Mouse (Mus musculus): Measurements from ENCODE around the gene Vrk1. TPM values are rescaled to one million over a fixed set of nuclear protein-coding genes. Genes with fewer than 3 reads are reported as not detected.

The Vrk1 gene
- polyA plus RNA-seq, 1 experiment: 22.8 TPM

GRCm38 (mm10) chr12:106027372-106027771 is 17.3 kb downstream of the Vrk1 start:
- H3K4me3 ChIP-seq (ENCODE audit: insufficient read depth, poor library complexity, severe bottlenecking): no peak overlapping the region
- peaks cover 79% of the 10 kb centered on the region for H3K79me3 ChIP-seq (ENCODE audit: low read depth)
- peaks cover 97% of the 10 kb centered on the region for H3K79me2 ChIP-seq (ENCODE audit: control insufficient read depth, insufficient read depth)
- no peak for TF ChIP-seq USF1 (IDR thresholded peaks at IDR 0.05; ENCODE audit: low read depth)
- no peak for TF ChIP-seq CEBPB (IDR thresholded peaks at IDR 0.05; ENCODE audit: low read depth)
- TF ChIP-seq MYOG (IDR thresholded peaks at IDR 0.05; ENCODE audit: control insufficient read depth, extremely low read depth, insufficient read length): no peak
- TF ChIP-seq MYOD1 (IDR thresholded peaks at IDR 0.05; ENCODE audit: control insufficient read depth, insufficient read length, low read depth): no peak
- no peak for TF ChIP-seq FOSL1 (IDR thresholded peaks at IDR 0.05; ENCODE audit: insufficient read depth, low read length, poor library complexity, severe bottlenecking)
- TF ChIP-seq MAX (IDR thresholded peaks at IDR 0.05): no peak
- no peak for TF ChIP-seq CTCF (IDR thresholded peaks at IDR 0.05; ENCODE audit: control insufficient read depth, insufficient read depth, insufficient read length)
- peaks cover 16% of the 10 kb centered on the region for H3K36me3 ChIP-seq (ENCODE audit: control insufficient read depth, insufficient read depth)
- H3ac ChIP-seq (ENCODE audit: control insufficient read depth, insufficient read length, low read depth): no peak overlapping the region
- H3K27me3 ChIP-seq (ENCODE audit: control insufficient read depth, insufficient read depth, insufficient read length): no peaks in the 10 kb centered on the region

GRCm38 (mm10) chr12:106029582-106029981 is 19.6 kb downstream of the Vrk1 start:
- no peak overlapping the region for H3ac ChIP-seq (ENCODE audit: control insufficient read depth, insufficient read length, low read depth)
- H3K79me3 ChIP-seq (ENCODE audit: low read depth): peaks cover 77% of the 10 kb centered on the region
- peaks cover 96% of the 10 kb centered on the region for H3K79me2 ChIP-seq (ENCODE audit: control insufficient read depth, insufficient read depth)
- H3K36me3 ChIP-seq (ENCODE audit: control insufficient read depth, insufficient read depth): peaks cover 14% of the 10 kb centered on the region
- no peak overlapping the region for H3K4me3 ChIP-seq (ENCODE audit: insufficient read depth, poor library complexity, severe bottlenecking)
- no peak for TF ChIP-seq FOSL1 (IDR thresholded peaks at IDR 0.05; ENCODE audit: insufficient read depth, low read length, poor library complexity, severe bottlenecking)
- H3K27me3 ChIP-seq (ENCODE audit: control insufficient read depth, insufficient read depth, insufficient read length): no peaks in the 10 kb centered on the region

- Histone ChIP-seq H3K79me2 (ENCODE audit: control insufficient read depth, insufficient read depth) (peaks cover 96% of the 10 kb centered on the region), H3ac (ENCODE audit: control insufficient read depth, insufficient read length, low read depth) (no peak overlapping the region), H3K79me3 (ENCODE audit: low read depth) (peaks cover 79% of the 10 kb centered on the region), H3K27me3 (ENCODE audit: control insufficient read depth, insufficient read depth, insufficient read length) (no peaks in the 10 kb centered on the region), H3K4me3 (ENCODE audit: insufficient read depth, poor library complexity, severe bottlenecking) (no peak overlapping the region), H3K36me3 (ENCODE audit: control insufficient read depth, insufficient read depth) (peaks cover 10% of the 10 kb centered on the region)
- TF ChIP-seq CEBPB (IDR thresholded peaks at IDR 0.05; ENCODE audit: low read depth): no peak
- no peak for TF ChIP-seq MYOG (IDR thresholded peaks at IDR 0.05; ENCODE audit: control insufficient read depth, extremely low read depth, insufficient read length)
- TF ChIP-seq FOSL1 (IDR thresholded peaks at IDR 0.05; ENCODE audit: insufficient read depth, low read length, poor library complexity, severe bottlenecking): no peak
- no peak for TF ChIP-seq MAX (IDR thresholded peaks at IDR 0.05)
- no peak for TF ChIP-seq MYOD1 (IDR thresholded peaks at IDR 0.05; ENCODE audit: control insufficient read depth, insufficient read length, low read depth)
- TF ChIP-seq USF1 (IDR thresholded peaks at IDR 0.05; ENCODE audit: low read depth): no peak
- no peak for TF ChIP-seq CTCF (IDR thresholded peaks at IDR 0.05; ENCODE audit: control insufficient read depth, insufficient read depth, insufficient read length)
These were observed 20.2 kb downstream of the Vrk1 start for GRCm38 (mm10) chr12:106030146-106030745.

- TF ChIP-seq MAX (IDR thresholded peaks at IDR 0.05) (no peak), USF1 (IDR thresholded peaks at IDR 0.05; ENCODE audit: low read depth) (no peak), CTCF (IDR thresholded peaks at IDR 0.05; ENCODE audit: control insufficient read depth, insufficient read depth, insufficient read length) (no peak), CEBPB (IDR thresholded peaks at IDR 0.05; ENCODE audit: low read depth) (no peak), MYOD1 (IDR thresholded peaks at IDR 0.05; ENCODE audit: control insufficient read depth, insufficient read length, low read depth) (no peak), FOSL1 (IDR thresholded peaks at IDR 0.05; ENCODE audit: insufficient read depth, low read length, poor library complexity, severe bottlenecking) (no peak), MYOG (IDR thresholded peaks at IDR 0.05; ENCODE audit: control insufficient read depth, extremely low read depth, insufficient read length) (no peak)
- H3K36me3 ChIP-seq (ENCODE audit: control insufficient read depth, insufficient read depth): peaks cover 9% of the 10 kb centered on the region
- H3K27me3 ChIP-seq (ENCODE audit: control insufficient read depth, insufficient read depth, insufficient read length): no peaks in the 10 kb centered on the region
- H3K79me3 ChIP-seq (ENCODE audit: low read depth): peaks cover 76% of the 10 kb centered on the region
- H3K4me3 ChIP-seq (ENCODE audit: insufficient read depth, poor library complexity, severe bottlenecking): no peak overlapping the region
- no peak overlapping the region for H3ac ChIP-seq (ENCODE audit: control insufficient read depth, insufficient read length, low read depth)
- peaks cover 96% of the 10 kb centered on the region for H3K79me2 ChIP-seq (ENCODE audit: control insufficient read depth, insufficient read depth)
These were observed 20.8 kb downstream of the Vrk1 start for GRCm38 (mm10) chr12:106030796-106031195.

GRCm38 (mm10) chr12:106031916-106032315 is 21.9 kb downstream of the Vrk1 start:
- Histone ChIP-seq H3K36me3 (ENCODE audit: control insufficient read depth, insufficient read depth) (peaks cover 11% of the 10 kb centered on the region), H3ac (ENCODE audit: control insufficient read depth, insufficient read length, low read depth) (no peak overlapping the region), H3K79me2 (ENCODE audit: control insufficient read depth, insufficient read depth) (peaks cover 95% of the 10 kb centered on the region), H3K4me3 (ENCODE audit: insufficient read depth, poor library complexity, severe bottlenecking) (no peak overlapping the region), H3K27me3 (ENCODE audit: control insufficient read depth, insufficient read depth, insufficient read length) (no peaks in the 10 kb centered on the region), H3K79me3 (ENCODE audit: low read depth) (peaks cover 65% of the 10 kb centered on the region)
- TF ChIP-seq CTCF (IDR thresholded peaks at IDR 0.05; ENCODE audit: control insufficient read depth, insufficient read depth, insufficient read length) (no peak), MAX (IDR thresholded peaks at IDR 0.05) (no peak), USF1 (IDR thresholded peaks at IDR 0.05; ENCODE audit: low read depth) (no peak), FOSL1 (IDR thresholded peaks at IDR 0.05; ENCODE audit: insufficient read depth, low read length, poor library complexity, severe bottlenecking) (no peak), CEBPB (IDR thresholded peaks at IDR 0.05; ENCODE audit: low read depth) (no peak), MYOD1 (IDR thresholded peaks at IDR 0.05; ENCODE audit: control insufficient read depth, insufficient read length, low read depth) (no peak), MYOG (IDR thresholded peaks at IDR 0.05; ENCODE audit: control insufficient read depth, extremely low read depth, insufficient read length) (no peak)

- Histone ChIP-seq H3K27me3 (ENCODE audit: control insufficient read depth, insufficient read depth, insufficient read length) (no peaks in the 10 kb centered on the region), H3K36me3 (ENCODE audit: control insufficient read depth, insufficient read depth) (peaks cover 11% of the 10 kb centered on the region), H3ac (ENCODE audit: control insufficient read depth, insufficient read length, low read depth) (no peak overlapping the region), H3K4me3 (ENCODE audit: insufficient read depth, poor library complexity, severe bottlenecking) (no peak overlapping the region), H3K79me3 (ENCODE audit: low read depth) (peaks cover 64% of the 10 kb centered on the region), H3K79me2 (ENCODE audit: control insufficient read depth, insufficient read depth) (peaks cover 90% of the 10 kb centered on the region)
- TF ChIP-seq FOSL1 (IDR thresholded peaks at IDR 0.05; ENCODE audit: insufficient read depth, low read length, poor library complexity, severe bottlenecking) (no peak), CEBPB (IDR thresholded peaks at IDR 0.05; ENCODE audit: low read depth) (no peak), MYOD1 (IDR thresholded peaks at IDR 0.05; ENCODE audit: control insufficient read depth, insufficient read length, low read depth) (no peak), CTCF (IDR thresholded peaks at IDR 0.05; ENCODE audit: control insufficient read depth, insufficient read depth, insufficient read length) (no peak), USF1 (IDR thresholded peaks at IDR 0.05; ENCODE audit: low read depth) (no peak), MYOG (IDR thresholded peaks at IDR 0.05; ENCODE audit: control insufficient read depth, extremely low read depth, insufficient read length) (no peak), MAX (IDR thresholded peaks at IDR 0.05) (no peak)
These were observed 22.3 kb downstream of the Vrk1 start for GRCm38 (mm10) chr12:106032361-106032760.
